Mouse (Mus musculus) adrenal gland, adult 8-10 months (tissue): ENCODE measurements around the gene Sema4c. TPM values are rescaled to one million over a fixed set of nuclear protein-coding genes. Genes with fewer than 3 reads are reported as not detected.

Source experiments
- DNase-seq: peaks from one replicate; pipeline ENCODE4 v3.0.0; 2022
- total RNA-seq, 4 experiments: library from RNA; stranded (reverse); gene quantifications; 2 replicates each; pipeline ENCODE4 v1.2.4; 2022

Sema4c gene
- total RNA-seq, 4 experiments from 2014 or later, result 16.6 to 28.0 (median 23.4) TPM

DNA sequence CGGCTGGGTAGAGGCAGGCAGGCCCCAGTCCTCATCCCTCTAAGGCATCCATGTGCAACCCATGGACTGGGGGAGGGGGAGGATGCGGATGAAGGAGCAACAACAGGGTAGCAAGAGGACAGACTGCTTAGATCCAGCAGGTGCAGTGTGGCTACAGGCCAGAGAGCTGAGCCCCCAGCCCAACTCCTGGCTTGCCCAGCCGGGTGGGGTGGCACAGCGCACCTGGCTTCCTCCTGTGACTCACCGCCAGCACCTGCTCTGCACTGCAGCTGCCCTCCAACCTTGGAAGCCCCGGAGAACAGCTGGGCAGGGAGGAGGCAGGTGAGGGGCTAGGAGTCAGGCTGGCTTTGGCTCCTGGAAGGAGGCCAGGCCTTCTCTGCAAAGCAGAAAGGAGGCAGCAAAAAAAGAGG is 21.8 kb upstream of the Sema4c start:
- no peak for DNase-seq

- DNase-seq, result no peak
Measured at GRCm38 (mm10) chr1:36576991-36577675, 19.0 kb upstream of the Sema4c start.

- no peak for DNase-seq
Measured at GRCm38 (mm10) chr1:36575347-36575746, 17.2 kb upstream of the Sema4c start.

DNA sequence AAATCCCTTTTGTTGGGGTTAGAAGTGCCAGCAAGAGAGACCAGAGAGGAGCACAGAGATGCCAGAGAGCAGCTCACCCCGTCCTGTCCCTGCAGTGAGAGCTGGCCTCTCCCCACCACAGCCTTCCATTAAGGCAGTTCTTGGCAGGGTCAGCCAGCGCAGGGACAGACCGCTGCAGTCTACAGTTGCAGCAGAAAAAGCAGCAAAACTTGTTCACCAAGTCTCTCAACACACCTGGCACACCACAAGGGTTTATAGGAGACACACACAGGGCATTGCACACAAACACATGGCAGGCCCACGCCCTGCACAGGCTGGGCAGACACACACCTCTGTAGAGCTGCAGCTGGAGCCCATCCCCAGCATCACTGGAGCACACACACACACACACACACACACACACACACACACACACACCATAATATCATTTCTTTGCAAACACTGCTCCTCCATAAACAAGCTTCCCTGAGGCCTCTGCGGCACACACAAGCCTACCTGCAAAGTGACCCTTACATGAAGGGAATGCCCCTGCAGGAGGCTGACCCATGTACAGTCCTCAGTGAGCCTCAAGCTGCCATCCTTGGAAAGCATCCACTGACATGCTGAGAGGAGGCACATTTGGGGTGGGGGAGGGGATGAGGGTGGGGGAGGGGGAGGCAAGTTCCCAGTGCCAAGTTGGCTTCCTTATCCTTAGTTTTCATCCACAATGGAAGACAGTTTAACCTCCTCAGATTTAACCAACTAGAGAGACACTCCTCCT is 16.2 kb upstream of the Sema4c start:
- DNase-seq, result no peak

DNA sequence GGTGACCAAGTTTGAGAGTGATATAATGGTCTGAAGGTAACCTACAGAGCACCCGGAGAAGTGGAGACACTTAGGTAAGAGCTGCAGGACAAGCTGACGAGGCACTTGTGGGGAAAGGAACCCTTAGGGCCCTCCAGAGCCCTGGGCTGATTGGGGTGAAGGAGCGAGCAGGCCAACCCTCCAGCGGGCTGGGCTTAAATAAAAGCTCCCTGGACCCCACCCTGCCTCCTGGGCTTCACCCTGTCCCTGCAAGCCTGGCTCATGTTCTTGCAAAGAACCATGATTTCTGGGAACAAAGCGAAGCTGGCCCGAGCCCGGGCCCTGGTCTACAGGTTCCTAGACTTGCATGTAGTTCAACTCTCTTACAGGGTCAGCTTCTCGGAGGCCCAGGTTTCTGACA is 15.4 kb upstream of the Sema4c start:
- no peak for DNase-seq

DNA sequence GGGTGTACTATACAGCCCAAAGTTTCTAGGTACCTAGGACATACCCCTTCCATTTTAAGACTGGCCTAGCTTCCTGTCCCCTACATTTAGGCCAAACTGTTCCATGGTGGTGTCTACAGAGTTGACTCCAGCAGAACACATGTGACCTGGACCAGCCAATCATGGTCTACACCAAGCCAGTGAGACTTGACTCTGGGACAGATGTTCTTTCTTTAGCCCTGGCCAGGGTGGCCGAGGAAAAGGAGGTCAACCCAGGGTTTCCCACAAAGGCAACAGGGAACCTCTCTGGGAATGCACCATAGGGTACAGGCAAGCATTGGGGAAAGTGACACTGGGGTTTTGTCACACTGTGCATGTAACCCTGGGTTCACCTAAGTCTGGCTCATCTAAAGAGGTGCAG is 14.6 kb upstream of the Sema4c start:
- no peak for DNase-seq

- no peak for DNase-seq
Measured at GRCm38 (mm10) chr1:36572140-36572700, 14.1 kb upstream of the Sema4c start.

DNA sequence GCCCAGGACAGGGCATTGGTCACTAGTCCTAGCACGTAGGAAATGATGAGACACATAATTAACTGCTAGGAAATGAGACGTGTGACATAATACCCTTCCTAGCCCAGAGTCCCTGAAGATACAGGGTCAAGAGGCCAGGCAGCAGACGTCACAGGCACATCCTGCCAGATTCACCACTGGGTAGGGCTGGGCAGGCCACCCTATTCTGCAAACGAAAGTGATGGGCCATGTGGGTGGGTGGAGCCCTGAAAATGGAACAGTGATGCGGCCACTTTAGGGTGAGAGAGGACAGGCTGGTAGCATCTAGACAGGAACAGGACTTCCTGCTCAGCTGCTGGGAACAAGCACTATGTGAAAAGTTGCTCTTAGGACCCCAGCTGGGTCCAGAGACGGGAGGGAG is 13.5 kb upstream of the Sema4c start:
- DNase-seq, result peak; percentile 89

DNA sequence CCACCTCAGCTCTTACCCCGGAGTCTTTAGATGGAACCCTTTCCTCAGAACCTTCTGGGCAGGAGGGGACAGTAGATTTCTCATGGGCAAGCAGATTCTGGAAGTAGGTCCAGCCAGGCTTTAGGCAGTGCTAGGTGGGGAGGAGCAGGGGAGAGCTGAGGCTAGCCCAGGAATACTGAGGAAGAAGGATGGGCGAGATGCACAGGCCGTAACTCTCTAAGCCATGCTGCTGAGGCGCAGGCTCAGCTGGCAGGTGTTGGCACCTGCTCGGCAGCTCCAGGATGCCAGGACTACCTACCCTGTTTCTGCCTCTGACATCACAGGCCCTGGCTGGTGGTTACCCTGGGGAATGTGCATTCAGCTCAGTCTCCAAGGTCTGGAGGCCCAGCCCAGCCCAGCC is 12.2 kb upstream of the Sema4c start:
- DNase-seq, result no peak

DNA sequence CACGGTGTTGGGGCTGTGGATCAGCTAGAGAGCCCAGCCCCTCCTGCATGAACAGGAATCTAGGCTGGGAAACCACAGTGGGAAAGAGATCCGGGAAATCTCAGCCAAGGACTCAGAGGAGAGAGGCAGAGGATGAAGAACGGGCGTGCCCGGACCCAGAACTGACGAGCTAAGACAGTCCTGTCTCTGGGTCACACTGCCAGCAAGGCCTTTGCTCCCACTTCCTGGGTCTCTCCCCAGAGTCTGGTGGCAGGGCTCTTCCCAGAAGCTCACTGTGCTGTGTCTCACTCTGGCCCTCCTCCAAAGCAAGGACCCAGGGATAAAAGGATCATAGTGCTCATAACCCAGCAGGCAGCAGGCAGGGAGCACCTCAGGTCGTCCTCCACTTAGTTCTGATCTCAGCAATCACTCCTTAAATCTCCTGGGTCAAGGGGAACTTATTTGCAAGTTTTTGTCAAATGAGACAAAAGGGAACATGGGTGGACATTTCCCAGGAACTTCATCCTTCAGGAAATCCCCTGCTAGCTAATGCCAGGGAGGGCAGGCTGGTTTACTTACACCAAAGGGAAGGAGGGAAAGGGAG is 11.6 kb upstream of the Sema4c start:
- DNase-seq, result no peak

GRCm38 (mm10) chr1:36568776-36569175 is 10.6 kb upstream of the Sema4c start:
- no peak for DNase-seq

GRCm38 (mm10) chr1:36567818-36568603 is 9.9 kb upstream of the Sema4c start:
- no peak for DNase-seq

GRCm38 (mm10) chr1:36566425-36566824 is 8.3 kb upstream of the Sema4c start:
- DNase-seq, result no peak

DNA sequence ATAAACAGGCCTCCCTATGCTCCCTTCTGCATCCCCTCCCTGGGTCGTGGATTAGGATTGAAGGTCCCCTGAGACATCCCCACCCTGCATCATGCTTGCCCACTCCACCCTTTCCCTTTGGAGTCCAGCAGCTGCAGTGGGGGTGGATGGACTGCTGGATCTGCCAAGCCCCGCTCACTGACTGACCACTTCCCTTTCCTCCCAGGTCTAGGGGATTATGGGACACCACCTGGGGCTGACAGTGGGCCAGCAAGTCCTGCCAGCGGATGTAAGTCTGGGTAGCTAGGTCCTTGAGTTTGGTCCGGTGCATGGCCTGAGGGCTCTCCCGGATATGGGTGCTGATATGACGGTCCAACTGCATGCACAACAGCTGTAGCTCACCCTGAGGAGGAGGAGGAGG is 6.0 kb upstream of the Sema4c start:
- no peak for DNase-seq

DNA sequence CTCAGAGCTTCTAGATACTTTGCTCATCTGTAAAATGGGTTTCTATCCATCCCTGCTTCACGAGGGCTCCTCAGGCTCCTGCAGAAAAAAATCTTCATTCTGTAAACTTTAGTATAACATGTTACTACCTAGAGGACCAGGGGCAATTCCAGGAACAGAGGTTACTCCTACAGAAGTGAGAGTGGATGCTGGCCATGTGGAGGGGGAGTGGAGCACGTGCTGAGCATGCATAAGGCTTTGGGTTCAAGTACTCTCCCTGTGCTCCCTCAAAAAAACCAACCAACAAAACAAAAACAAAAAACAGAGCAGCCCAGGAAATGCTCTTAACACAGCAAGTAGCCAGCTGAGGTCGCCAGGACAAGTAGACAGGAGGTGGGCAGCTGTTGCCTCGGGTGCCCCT is 5.5 kb upstream of the Sema4c start:
- no peak for DNase-seq

- no peak for DNase-seq
Measured at GRCm38 (mm10) chr1:36563197-36563596, 5.0 kb upstream of the Sema4c start.

- DNase-seq, result no peak
Measured at GRCm38 (mm10) chr1:36562388-36562787, 4.2 kb upstream of the Sema4c start.

DNA sequence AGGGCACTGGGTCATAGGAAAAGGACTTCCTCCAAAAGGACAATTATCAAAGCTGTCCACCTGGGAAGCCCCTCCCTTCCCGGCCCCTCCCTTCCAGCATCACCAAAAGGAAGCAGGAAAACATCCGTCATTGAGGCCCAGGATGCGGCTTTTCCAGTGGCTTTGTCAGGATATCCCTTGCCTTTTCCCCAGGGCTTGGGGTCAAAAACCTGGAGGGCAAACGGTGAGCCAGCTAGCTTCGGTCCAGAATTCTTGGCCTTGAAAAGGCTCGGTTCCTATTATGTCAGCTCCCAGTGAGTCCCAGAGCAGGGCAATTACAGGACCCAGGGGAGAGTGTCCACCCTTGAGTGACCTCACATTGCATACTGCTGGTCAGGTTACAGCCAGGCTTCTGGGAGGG is 2.8 kb upstream of the Sema4c start:
- peak; percentile 67 for DNase-seq

DNA sequence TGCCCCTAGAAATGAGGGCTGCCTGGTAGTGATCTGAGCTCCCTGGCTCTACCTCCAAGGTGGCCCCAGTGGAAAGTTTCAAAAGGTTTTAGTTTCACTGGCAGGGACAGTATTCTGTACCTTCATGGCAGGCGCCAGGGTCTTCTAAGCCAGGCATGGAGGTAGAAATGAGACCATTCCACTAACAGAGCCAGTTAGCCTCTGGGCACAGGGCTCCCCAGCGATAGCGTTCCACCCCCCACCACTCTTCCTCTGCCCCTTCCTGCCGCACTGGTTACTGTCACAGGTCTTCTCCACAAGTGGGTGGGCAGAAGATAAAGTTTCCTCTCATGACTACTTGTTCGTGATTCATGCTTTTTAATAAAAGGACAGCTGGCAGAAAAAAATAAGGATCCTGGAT is 1.7 kb upstream of the Sema4c start:
- DNase-seq, result no peak

DNA sequence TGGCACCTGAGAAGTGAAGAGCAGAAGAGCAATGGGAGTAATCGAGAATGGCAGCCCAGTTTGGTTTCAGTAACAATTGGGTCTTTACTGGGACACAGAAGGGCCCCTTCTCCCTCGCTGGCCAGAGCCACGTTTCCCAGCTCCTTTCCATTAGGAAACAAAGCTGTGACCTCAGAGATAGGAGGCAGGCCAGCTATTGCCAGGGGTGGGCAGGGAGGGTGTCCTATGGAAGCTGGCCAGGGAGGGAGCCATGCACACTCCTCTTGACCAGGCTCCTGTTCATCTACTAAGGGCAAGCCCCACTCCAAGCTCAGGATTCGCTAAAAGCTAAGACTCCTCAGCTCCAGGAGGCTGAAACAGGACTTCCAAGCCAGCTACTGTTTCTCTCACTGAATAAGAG is 1.1 kb upstream of the Sema4c start:
- no peak for DNase-seq

- DNase-seq, result peak; percentile 76
Measured at GRCm38 (mm10) chr1:36557457-36558011, 615 bp downstream of the Sema4c start.
